ENCODE assay signal across 17 mouse cellular contexts in the genomic region with DNA sequence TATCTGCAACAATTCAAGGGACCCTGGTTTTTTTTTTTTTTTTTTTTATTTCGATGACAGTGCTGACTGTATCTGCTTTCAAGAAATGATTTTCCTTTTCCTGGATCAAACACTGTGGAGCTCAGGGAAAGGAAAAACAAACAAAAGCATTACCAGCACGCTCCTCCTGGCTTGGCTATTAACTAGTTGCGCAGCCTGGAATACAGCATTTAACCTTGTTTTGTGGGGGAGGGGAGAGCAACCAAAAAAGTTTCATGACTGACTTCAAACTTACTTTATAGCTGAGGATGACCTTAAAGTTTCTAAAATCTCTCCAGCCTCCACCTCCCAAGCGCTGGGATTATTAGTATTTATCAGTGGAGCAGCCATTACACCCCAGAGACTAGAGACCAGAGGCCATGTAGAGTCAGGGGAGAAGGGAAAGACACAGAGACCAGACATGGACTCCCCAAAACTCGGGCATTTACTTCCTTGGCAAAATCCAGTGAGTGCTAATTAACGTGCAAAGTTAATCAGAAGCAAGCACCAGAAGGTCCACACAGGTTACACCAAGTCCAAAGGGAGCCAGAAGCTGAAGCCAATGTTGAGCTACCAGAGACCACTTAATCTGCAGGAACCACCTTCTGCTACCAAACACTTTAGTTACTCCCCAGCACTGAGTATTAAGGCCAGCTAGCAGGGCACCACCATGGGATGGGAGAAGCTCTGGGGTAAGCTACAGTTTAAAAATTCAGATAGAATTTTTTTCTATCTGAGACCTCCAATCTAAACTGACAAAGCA. TPM values are rescaled to one million over a fixed set of nuclear protein-coding genes. Genes with fewer than 3 reads are reported as not detected.
DNase-seq lines count a peak whose midpoint lies in the region; ATAC-seq and TF ChIP-seq lines count a peak whose summit lies in the region.
"Had no signal": no experiment of that assay in that cellular context is flagged by ENCODE, and none has a peak within 500 bp of the region (broad histone marks: within the 10 kb centered on the region; RNA-seq: fewer than 3 reads in every experiment).

No protein-coding gene starts in this region.

- H3K36me3 ChIP-seq in megakaryocyte, embryonic 14.5 days (replicated peaks; ENCODE audit: low read length): peaks cover 20% of the 10 kb centered on the region
- no peaks in the 10 kb centered on the region for H3K36me3 ChIP-seq in kidney, adult 2 months (ENCODE audit: control insufficient read depth, insufficient read depth, low read length)
- H3K36me3 ChIP-seq in midbrain, embryonic 10.5 days: peaks cover 13% of the 10 kb centered on the region
- H3K36me3 ChIP-seq: embryonic facial prominence, embryonic 12.5 days; heart, embryonic 12.5 days; intestine, embryonic 15.5 days had no signal

- peak overlapping the region; percentile 91 for H3K27ac ChIP-seq in kidney, adult 2 months (ENCODE audit: insufficient read depth, low read depth, low read length)
- no peak overlapping the region for H3K27ac ChIP-seq in midbrain, embryonic 10.5 days (replicated peaks)
- H3K27ac ChIP-seq: embryonic facial prominence, embryonic 12.5 days; forebrain, embryonic 12.5 days; intestine, embryonic 15.5 days had no signal

- TF ChIP-seq CTCF in kidney, adult 2 months (conservative IDR thresholded peaks at IDR 0.05; ENCODE audit: insufficient read depth, insufficient read length, low read depth, low read length): no peak

- peak; percentile 82 for DNase-seq in kidney, adult 2 months
- peak; percentile 53 to 67 for DNase-seq in kidney, postnatal 36 days
- DNase-seq in yolk sac, embryonic 10.5 days (ENCODE audit: low spot score): peak; percentile 48
- DNase-seq in urinary bladder, postnatal 25 days (ENCODE audit: low spot score): no peak
- DNase-seq in midbrain, embryonic 10.5 days (ENCODE audit: low spot score): no peak
- DNase-seq in frontal cortex, adult 2 months (ENCODE audit: extremely low spot score in 1 of 2, low spot score in 1 of 2): no peak
- DNase-seq: cerebellum, postnatal 14 days; gastrocnemius, postnatal 10 days; right cerebral cortex, postnatal 25 days; thymus, adult 2 months had no signal

- peak overlapping the region; percentile 69 for H3K4me3 ChIP-seq in megakaryocyte, embryonic 14.5 days (replicated peaks)
- H3K4me3 ChIP-seq in kidney, adult 2 months (ENCODE audit: insufficient read depth, low read depth, low read length): no peak overlapping the region
- H3K4me3 ChIP-seq in midbrain, embryonic 10.5 days: no peak overlapping the region
- H3K4me3 ChIP-seq: embryonic facial prominence, embryonic 12.5 days; forebrain, embryonic 12.5 days; heart, embryonic 12.5 days; intestine, embryonic 15.5 days had no signal

- no peaks in the 10 kb centered on the region for H3K27me3 ChIP-seq in megakaryocyte, embryonic 14.5 days (replicated peaks)
- H3K27me3 ChIP-seq in kidney, adult 2 months (replicated peaks; ENCODE audit: control insufficient read depth, insufficient read depth, low read length): no peaks in the 10 kb centered on the region
- H3K27me3 ChIP-seq in midbrain, embryonic 10.5 days (ENCODE audit: low read depth, poor library complexity, severe bottlenecking): no peaks in the 10 kb centered on the region
- H3K27me3 ChIP-seq: embryonic facial prominence, embryonic 12.5 days; forebrain, embryonic 12.5 days; heart, embryonic 12.5 days; intestine, embryonic 15.5 days had no signal

- no peaks in the 10 kb centered on the region for H3K9me3 ChIP-seq in megakaryocyte, embryonic 14.5 days
- peaks cover 4% of the 10 kb centered on the region; the same call in 1 of the 2 replicates for H3K9me3 ChIP-seq in midbrain, embryonic 10.5 days (replicated peaks)
- H3K9me3 ChIP-seq: embryonic facial prominence, embryonic 12.5 days; forebrain, embryonic 12.5 days; intestine, embryonic 15.5 days had no signal

- no peak for ATAC-seq in megakaryocyte, adult 5-6 weeks (ENCODE audit: poor library complexity, severe bottlenecking)
- ATAC-seq: CD4-positive, CD25-positive, alpha-beta regulatory T cell, adult 4 months; intestine, embryonic 15.5 days had no signal

- H3K4me1 ChIP-seq in megakaryocyte, embryonic 14.5 days: peaks cover 57% of the 10 kb centered on the region
- H3K4me1 ChIP-seq in kidney, adult 2 months (ENCODE audit: control insufficient read depth, insufficient read depth, low read length): peaks cover 21% of the 10 kb centered on the region; the same call in 1 of the 2 replicates
- peaks cover 35% of the 10 kb centered on the region for H3K4me1 ChIP-seq in midbrain, embryonic 10.5 days

- no peak for TF ChIP-seq POLR2A in kidney, adult 2 months (IDR thresholded peaks at IDR 0.05; ENCODE audit: low read depth, low read length)

- WGBS in kidney, adult 2 months: 26% methylated on average over 6 of the region's 6 CpGs
- WGBS in midbrain, embryonic 10.5 days: 78% methylated on average over 6 of the region's 6 CpGs

RNA-seq across cellular contexts. Expression of a gene that starts 3.7 kb away (rescaled TPM):
- 1.4 and 5.1 TPM in 2 replicates for polyA plus RNA-seq in megakaryocyte, embryonic 14.5 days (2012; ENCODE audit: insufficient read depth, low replicate concordance)
- 14.5 and 15.4 TPM in 2 replicates for total RNA-seq in megakaryocyte, adult 5-6 weeks (2015)
- total RNA-seq in megakaryocyte, adult 5-6 weeks (2017): 8.5 and 11.7 TPM in 2 replicates
- 15.0 and 18.5 TPM in 2 replicates for polyA plus RNA-seq in kidney, adult 2 months (2012; rRNA removed)
- polyA plus RNA-seq in midbrain, embryonic 10.5 days (2016; fragmentation: Nextera tagmentation; extraction: Ambion mirVana): 20.4 and 26.1 TPM in 2 replicates
- polyA plus RNA-seq in frontal cortex, adult 2 months (2012; rRNA removed): 25.3 and 26.6 TPM in 2 replicates

RNA-seq across cellular contexts. Expression of a gene that starts 12.5 kb away (rescaled TPM):
- polyA plus RNA-seq in megakaryocyte, embryonic 14.5 days (2012; ENCODE audit: insufficient read depth, low replicate concordance): 5.1 and 28.0 TPM in 2 replicates
- 55.9 and 65.5 TPM in 2 replicates for total RNA-seq in megakaryocyte, adult 5-6 weeks (2015)
- 86.4 and 86.6 TPM in 2 replicates for total RNA-seq in megakaryocyte, adult 5-6 weeks (2017)
- polyA plus RNA-seq in kidney, adult 2 months (2012; rRNA removed): 15.1 and 19.9 TPM in 2 replicates
- polyA plus RNA-seq in midbrain, embryonic 10.5 days (2016; fragmentation: Nextera tagmentation; extraction: Ambion mirVana): 221 and 237 TPM in 2 replicates
- polyA plus RNA-seq in frontal cortex, adult 2 months (2012; rRNA removed): 58.4 and 61.0 TPM in 2 replicates

Comparison
In these comparisons a context has a peak if more than half of its experiments do, and no peak if none do; other contexts are left out.
1. DNase-seq: peak in kidney, adult 2 months (single experiment), kidney, postnatal 36 days (2 of 2) and yolk sac, embryonic 10.5 days (single experiment); none in urinary bladder, postnatal 25 days (single experiment), midbrain, embryonic 10.5 days (single experiment) and frontal cortex, adult 2 months (0 of 2).